Mouse (Mus musculus) ovary, postnatal 10 days (tissue): ENCODE results near the gene Tjp1.

Source experiments
- DNase-seq: peaks from one replicate; pipeline ENCODE4 v3.0.0; 2022; ENCODE audit warnings: low spot score

Tjp1 gene

GRCm38 (mm10) chr7:65356204-65356603 is 171.4 kb downstream of the Tjp1 start:
- no peak for DNase-seq

DNA sequence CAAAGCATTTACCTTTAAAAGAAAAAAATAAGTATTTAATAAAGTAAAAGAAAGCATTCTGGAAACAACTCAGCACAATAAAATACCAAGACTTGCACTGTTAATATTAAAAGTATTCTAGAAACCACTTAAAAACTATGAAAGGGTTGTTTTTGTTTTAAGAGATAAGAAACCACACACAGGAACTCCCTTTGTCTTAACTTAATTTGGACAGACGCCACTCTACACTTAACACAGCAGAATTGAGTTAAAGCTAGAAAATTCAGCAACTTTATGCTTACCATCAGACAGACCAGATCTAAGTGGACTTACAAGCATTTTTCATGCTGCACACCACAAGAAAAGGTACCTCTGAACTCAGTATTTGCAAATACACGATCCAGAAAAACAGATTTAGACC is 172.7 kb downstream of the Tjp1 start:
- DNase-seq, result no peak

GRCm38 (mm10) chr7:65350348-65351079 is 177.1 kb downstream of the Tjp1 start:
- DNase-seq, result no peak

- DNase-seq, result no peak
Observed at GRCm38 (mm10) chr7:65348540-65348939, 179.0 kb downstream of the Tjp1 start.

GRCm38 (mm10) chr7:65345314-65345713 is 182.3 kb downstream of the Tjp1 start:
- DNase-seq, result no peak

GRCm38 (mm10) chr7:65337581-65338270 is 189.9 kb downstream of the Tjp1 start:
- DNase-seq, result no peak

DNA sequence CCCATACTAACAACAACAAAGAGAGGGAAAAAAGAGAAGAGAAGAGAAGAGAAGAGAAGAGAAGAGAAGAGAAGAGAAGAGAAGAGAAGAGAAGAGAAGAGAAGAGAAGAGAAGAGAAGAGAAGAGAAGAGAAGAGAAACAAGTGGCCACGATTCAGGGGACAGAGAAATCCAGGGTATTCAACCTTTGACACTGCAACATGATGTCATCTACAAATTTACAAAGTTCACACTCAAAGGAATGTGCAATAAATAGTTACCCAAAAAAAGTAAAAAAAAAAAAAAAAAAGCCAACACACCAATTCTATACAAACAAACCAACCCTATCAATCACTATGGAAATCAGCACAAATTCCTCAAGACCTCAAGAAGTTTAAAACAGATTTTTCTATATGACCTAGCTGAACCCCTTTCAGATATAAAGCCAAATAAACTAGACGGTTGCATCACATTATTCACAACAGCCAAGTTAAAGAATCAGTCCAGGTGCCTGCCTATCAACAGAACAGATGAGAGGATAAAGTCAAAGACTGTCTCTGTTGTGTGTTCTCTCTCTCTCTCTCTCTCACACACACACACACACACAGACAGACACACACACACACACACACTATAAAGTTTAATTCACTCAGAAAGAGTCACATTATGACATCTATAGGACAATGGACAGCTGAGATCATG is 194.4 kb downstream of the Tjp1 start:
- no peak for DNase-seq

- DNase-seq, result peak; percentile 39
Observed at GRCm38 (mm10) chr7:65319047-65319725, 208.4 kb downstream of the Tjp1 start.

- peak; percentile 21 for DNase-seq
Observed at GRCm38 (mm10) chr7:65317418-65317817, 210.2 kb downstream of the Tjp1 start.

GRCm38 (mm10) chr7:65315182-65315581 is 212.4 kb downstream of the Tjp1 start:
- DNase-seq, result no peak

DNA sequence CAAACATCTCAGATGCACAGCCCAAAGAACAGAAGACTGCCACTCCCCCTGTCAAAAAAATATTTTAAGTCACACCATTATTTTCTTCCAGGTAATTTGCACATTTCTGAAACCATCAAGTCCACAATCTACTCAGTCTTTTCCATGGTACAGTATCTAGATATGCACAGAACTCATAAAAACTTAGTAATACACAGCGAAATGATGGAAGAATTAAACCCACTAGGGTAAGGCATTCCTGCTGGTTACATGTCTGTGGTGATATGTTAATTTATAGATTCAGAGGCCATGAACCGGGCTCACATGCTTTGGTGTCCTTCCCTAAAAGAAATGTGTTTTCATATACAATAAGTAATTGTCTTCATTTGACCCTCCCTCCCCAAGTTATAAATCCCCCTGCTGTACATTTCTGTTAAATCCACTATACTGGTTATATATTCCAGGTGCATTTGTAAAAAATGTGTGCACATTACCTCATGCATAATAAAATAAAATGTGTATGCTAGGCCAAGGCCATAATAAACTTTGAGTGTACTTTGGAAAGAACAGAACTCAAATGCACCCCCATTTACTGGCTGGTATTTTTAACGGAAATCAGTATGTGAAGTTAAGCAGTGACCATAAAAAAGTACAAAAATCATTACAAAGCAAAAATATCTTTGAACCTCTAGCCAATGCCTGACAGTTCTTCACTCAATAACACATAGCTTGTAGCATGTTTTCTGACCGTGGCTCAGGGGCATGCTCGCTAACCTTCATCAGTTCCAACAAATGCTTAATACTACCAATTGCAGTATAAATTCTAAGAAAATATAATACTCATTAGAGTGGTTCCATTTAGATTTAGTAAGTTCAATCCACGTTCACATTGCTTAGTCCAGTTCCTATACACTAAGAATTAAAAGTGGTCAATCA is 230.6 kb downstream of the Tjp1 start:
- DNase-seq, result no peak

DNA sequence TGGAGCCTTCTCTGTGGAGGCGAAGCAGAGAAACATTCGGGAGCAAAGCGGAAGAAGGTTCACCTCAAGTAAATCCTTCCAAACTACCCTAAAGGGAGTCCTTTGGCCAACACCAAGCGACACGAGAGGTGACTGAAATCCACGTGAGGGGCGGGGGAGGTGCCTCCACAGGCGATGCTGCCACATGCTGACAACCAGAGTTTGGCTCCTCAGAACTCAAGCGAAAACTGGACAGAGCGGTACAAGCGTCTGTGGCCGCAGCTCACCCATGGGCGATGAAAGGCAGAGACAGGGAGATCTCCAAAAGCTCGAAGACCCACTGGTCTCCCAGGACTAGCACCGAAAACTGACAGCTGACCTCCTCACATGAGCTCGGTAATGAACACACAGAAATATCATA is 244.7 kb downstream of the Tjp1 start:
- DNase-seq, result no peak

DNA sequence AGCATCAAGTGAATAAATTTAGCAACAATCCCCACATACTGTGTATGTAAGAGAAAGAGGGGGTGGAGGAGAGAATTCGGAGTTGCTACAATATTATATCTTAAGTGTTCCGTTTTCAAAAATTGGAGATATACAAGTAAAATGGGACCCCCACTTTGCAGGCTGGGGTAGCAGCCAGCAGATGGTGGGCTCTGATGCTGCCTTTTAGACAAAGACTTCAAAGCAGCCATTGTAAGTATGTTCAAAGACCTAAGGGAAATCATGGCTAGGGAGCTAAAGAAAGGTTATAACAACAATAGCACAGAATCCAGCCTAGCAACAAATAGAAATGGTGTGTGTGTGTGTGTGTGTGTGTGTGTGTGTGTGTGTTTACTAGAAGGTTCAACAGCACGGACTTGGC is 245.6 kb downstream of the Tjp1 start:
- no peak for DNase-seq

DNA sequence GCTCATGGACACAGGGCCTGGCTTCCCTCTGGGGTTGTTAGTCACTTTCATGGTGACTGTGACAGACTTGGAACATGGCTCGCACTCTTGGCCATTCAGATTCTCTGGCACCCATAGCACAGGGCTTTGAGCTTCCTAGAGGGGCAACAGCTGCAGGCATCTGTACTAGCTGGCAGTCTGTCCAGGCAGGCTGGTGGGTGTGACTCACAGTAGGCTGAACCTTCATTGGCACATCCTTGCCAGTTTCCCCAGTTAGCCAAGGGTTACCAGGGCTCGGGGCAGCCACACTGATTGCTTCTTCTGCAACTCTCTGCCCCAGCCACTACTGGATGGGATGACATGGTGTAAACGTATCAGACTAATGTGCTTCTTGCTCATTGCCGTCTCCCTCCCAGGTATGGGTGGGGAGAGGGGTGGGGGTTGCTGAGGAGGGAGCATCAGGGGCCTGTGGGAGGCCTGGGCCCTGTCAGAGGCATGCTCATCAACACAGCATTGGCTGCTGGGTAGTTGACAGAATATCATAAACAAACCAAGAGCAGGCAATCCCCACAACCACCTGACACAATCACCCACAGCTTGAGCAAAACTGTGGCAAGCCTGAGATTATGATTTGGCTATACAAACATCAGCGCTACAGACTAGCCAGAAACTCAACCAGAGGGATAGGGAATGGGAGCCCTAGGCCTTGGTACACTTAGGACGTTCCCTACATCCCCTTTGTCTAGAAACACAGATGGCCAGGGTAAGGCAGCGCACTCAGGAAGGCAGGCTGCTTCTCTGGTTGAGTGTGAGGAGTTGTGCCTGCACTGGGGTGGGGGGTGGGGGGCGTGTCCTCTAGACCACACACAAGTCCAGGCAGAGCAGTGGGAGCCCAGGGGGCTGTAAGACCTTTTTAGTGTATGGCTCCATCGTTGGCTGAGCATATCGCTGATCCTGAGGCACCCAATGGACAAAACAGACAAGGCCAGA is 246.4 kb downstream of the Tjp1 start:
- no peak for DNase-seq

DNA sequence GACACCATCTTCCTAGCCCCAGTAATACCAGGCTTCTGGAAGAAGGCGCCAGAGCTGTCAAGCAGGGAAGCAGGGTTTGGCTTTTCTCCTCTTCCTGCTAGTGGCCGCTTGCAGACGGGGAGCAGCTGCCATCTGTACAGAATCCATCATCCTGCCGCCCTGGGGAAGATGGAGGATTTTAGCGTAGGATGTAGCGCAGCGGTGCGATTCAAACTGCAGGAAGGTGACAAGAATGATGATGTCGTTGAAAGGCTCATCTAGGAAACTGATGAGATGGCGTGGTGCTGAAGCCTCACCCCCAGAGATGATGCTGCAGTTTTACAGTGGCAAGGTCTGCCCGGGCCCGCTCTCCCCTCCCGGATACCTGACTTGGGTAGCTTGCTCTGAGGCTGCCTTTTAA is 248.3 kb downstream of the Tjp1 start:
- DNase-seq, result no peak

GRCm38 (mm10) chr7:65275761-65276160 is 251.8 kb downstream of the Tjp1 start:
- no peak for DNase-seq

GRCm38 (mm10) chr7:65274216-65274615 is 253.4 kb downstream of the Tjp1 start:
- DNase-seq, result no peak

DNA sequence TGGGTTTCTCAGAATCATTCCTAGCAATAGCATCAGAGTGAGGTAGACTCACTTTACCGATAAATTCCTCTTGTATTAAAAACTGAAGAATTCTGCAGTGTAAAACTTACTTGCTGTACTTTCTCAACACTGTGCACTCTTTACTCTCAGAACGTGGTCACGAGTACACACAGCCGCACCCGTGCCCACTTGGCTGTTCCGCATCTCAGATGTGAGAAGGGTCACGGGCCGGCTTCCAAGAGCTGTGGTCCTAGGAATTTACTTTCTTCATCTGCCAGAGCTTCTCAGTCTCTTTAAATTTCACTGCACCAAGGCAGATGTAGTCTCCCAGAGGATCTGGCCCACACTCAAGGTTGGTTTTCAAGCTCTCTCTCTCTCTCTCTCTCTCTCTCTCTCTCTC is 277.9 kb downstream of the Tjp1 start:
- DNase-seq, result no peak
